Mouse (Mus musculus) lung, embryonic 16.5 days (tissue): ENCODE data around the gene Rgs1. TPM values are rescaled to one million over a fixed set of nuclear protein-coding genes. Genes with fewer than 3 reads are reported as not detected.

Source experiments
- ATAC-seq: fragments of 200-750 bp; cut with Nextera tagmentation; 2 replicates; pipeline ENCODE4 v1.8.0; 2017; ENCODE audit warnings: low read depth, mild to moderate bottlenecking, moderate library complexity
- H3K27ac ChIP-seq: fragments of 300-500 bp; sonication (generic); 2 replicates; pipeline ENCODE4 v1.5.1; 2014; ENCODE audit warnings: mild to moderate bottlenecking, control low read depth, low read length
- H3K27me3 ChIP-seq: fragments of 300-500 bp; sonication (generic); 2 replicates; pipeline ENCODE4 v1.6.1; 2014; ENCODE audit warnings: low read depth, low read length, mixed read lengths; ENCODE audit not compliant: control insufficient read depth, insufficient read depth
- H3K36me3 ChIP-seq: fragments of 300-500 bp; sonication (generic); 2 replicates; pipeline ENCODE4 v1.6.1; 2014; ENCODE audit warnings: low read length; ENCODE audit not compliant: control insufficient read depth, insufficient read depth
- H3K4me1 ChIP-seq: fragments of 300-500 bp; sonication (generic); replicated peaks from 2 replicates; pipeline ENCODE4 v1.6.1; 2014; ENCODE audit warnings: low read length, mixed read lengths; ENCODE audit not compliant: control insufficient read depth, insufficient read depth
- H3K4me2 ChIP-seq: fragments of 300-500 bp; sonication (generic); 2 replicates; pipeline ENCODE4 v1.6.1; 2014; ENCODE audit warnings: low read depth, low read length, control low read depth
- H3K4me3 ChIP-seq: fragments of 300-500 bp; sonication (generic); 2 replicates; pipeline ENCODE4 v1.5.1; 2014; ENCODE audit warnings: mild to moderate bottlenecking, low read length, control low read depth
- H3K9ac ChIP-seq: fragments of 300-500 bp; sonication (generic); 2 replicates; pipeline ENCODE4 v1.6.1; 2014; ENCODE audit warnings: low read length, control low read depth
- H3K9me3 ChIP-seq: fragments of 300-500 bp; sonication (generic); 2 replicates; pipeline ENCODE4 v1.6.1; 2016; ENCODE audit warnings: low read length; ENCODE audit not compliant: control insufficient read depth
- WGBS: fragments of 180-500 bp; shearing (Covaris S2); extraction: QIAGEN DNeasy Blood & Tissue Kit; methylation state at CpG from one replicate; pipeline ENCODE4 v1.1.7; 2014; 5-methylcytosine and 5-hydroxymethylcytosine counted together
- polyA plus RNA-seq: library from polyadenylated mRNA; unstranded; fragments of >200 nt; fragmentation: Nextera tagmentation; extraction: Ambion mirVana; gene quantifications from 2 replicates; pipeline ENCODE4 v1.2.1, GENCODE M21; 2015

The Rgs1 gene
- polyA plus RNA-seq, 1 experiment from 2014 or later = 0.10 TPM

DNA sequence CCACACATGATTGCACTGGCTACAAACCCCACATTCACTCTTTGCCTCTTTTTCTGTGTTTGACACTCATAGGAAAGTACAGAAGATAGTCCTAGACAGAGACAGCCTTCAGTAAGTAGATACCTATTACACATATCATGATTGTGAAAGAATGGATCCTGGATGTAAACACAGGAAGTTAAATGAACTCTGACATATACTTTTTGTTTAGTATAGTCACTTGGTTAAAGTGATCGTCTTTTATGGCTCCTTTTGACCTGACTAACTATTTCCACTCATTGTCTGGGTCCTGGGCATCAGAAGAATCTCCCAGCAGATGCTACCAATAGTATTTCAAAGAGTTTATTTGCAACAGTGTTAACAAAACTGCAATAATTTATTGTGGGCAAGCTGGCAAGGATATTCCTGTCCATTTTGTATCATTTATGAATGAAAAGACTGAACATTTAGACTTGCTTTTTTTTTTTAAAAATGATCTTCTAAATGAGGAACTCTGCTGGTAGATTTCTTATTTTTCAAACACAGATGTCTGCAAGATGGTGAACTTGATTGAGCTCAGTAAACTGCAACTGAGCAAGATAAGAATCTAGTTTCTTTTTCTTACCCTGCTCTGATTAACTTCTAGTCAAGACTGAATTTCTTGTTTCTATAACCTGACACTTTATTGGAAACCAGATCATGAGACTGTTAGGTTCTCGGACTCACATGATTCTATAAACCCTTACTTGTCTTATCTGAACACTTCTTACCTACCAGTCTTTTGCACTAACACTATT lies 7.7 kb upstream of the Rgs1 start:
- Histone ChIP-seq H3K36me3 (no peaks in the 10 kb centered on the region), H3K4me2 (no peak overlapping the region), H3K9me3 (no peaks in the 10 kb centered on the region), H3K4me3 (no peak overlapping the region), H3K4me1 (no peaks in the 10 kb centered on the region), H3K27me3 (no peaks in the 10 kb centered on the region), H3K9ac (no peak overlapping the region), H3K27ac (no peak overlapping the region)
- ATAC-seq = no peak
- WGBS = 40% methylated on average over 2 of the region's 2 CpGs

DNA sequence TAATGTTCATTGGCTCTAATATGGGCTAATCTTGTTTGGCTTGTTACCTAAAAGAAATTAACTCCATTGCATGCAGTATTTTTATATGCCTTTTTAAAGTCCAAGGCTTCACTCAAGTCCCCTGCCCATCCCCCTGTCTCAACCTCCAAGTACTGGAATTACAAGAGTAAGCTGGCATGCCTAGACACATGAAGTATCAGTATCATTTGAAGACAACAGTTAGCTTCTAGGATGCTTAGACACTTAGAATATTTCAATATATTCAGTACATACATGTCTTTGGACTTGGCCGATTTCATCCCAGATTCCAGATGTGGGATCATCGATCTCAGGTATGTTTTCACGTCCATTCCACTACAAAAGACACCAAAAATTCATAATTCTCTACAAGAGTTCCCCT lies 836 bp downstream of the Rgs1 start:
- Histone ChIP-seq H3K36me3 (no peaks in the 10 kb centered on the region), H3K4me2 (no peak overlapping the region), H3K9me3 (no peaks in the 10 kb centered on the region), H3K27ac (no peak overlapping the region), H3K9ac (no peak overlapping the region), H3K27me3 (no peaks in the 10 kb centered on the region), H3K4me3 (no peak overlapping the region), H3K4me1 (no peaks in the 10 kb centered on the region)
- 88% methylated on average over 3 of the region's 3 CpGs for WGBS
- no peak for ATAC-seq

DNA sequence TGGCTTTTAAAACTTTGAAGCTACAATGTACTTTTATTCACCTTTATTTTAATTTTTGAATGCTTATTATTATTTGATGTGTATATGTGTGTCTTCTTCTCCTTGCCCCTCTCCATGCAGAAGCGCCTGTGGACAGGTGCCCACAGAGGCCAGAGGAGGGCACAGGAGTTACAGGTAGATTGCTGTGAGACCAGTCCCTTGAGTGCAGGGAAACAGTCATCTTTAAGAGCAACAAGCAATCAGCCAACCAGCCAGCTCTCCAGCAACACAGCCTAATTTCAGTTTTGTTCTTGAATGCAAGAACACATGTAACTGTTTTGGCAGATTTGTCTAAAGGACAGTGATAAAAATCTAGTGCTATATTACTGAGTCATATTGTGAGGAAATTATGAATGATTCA lies 1.7 kb downstream of the Rgs1 start:
- Histone ChIP-seq H3K9ac (no peak overlapping the region), H3K4me2 (no peak overlapping the region), H3K9me3 (no peaks in the 10 kb centered on the region), H3K36me3 (no peaks in the 10 kb centered on the region), H3K27me3 (no peaks in the 10 kb centered on the region), H3K4me1 (no peaks in the 10 kb centered on the region), H3K27ac (no peak overlapping the region), H3K4me3 (no peak overlapping the region)
- no peak for ATAC-seq
- WGBS = 81% methylated on average over 1 of the region's 1 CpGs

DNA sequence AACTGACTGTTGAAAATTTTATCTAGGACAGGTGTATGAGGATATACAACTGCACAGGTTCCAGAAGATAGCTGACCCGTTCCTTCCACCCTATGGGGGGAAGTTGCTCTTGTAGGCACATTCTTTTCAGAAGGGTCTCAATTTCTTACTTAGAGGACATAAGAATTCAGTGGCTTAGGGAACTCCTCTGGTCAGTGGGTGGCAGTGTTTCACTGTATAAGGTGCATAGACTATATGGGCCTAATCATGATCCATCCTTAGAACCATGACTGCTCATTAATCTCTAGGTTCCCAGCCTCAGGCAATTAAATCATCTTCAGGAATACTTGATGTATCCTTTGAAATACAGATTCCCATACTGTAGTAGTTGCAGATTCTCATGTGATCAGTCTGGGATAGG lies 5.5 kb downstream of the Rgs1 start:
- ATAC-seq = peak; percentile 74
- H3K4me3 ChIP-seq = no peak overlapping the region
- H3K4me1 ChIP-seq = no peaks in the 10 kb centered on the region
- H3K27ac ChIP-seq = no peak overlapping the region
- no peaks in the 10 kb centered on the region for H3K36me3 ChIP-seq
- H3K9me3 ChIP-seq = no peaks in the 10 kb centered on the region
- no peaks in the 10 kb centered on the region for H3K27me3 ChIP-seq
- H3K4me2 ChIP-seq = no peak overlapping the region
- WGBS = 42% methylated on average over 1 of the region's 1 CpGs
- H3K9ac ChIP-seq = no peak overlapping the region

DNA sequence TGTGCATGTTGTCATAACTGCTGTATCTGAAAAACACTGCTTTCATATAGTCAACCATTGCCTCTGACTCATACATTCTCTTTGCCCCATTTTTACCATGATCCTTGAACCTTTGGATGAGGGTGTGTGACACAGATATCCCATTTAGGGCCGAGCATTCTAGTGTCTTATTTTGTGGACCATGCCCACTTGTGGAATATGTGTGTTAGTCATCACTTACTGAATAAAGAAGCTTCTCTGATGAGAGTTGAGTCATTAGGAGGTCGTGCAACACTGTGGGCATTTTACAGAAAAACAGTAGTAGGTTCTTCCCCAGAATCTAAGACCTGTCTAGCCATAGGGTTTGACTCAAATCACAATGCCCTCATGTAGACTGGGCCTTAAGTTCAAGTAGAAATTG lies 9.8 kb downstream of the Rgs1 start:
- no peaks in the 10 kb centered on the region for H3K4me1 ChIP-seq

DNA sequence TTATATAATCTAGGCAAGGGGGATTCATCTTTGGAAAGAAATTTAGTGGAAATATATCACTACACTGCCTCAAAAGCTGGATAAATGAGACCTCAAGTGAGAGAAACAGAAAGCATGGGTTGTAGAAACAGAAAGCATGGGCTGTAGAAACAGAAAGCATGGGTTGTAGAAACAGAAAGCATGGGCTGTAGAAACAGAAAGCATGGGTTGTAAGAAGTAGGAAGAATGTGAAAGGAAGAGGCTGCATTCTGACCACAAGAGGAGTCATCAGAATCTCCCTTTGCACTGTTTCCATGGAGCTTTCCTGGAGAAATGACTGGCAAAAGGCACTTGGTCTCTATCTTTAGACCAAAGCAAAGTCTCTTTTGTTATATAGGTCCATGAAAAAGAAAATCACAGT lies 33.8 kb downstream of the Rgs1 start:
- no peak overlapping the region for H3K9ac ChIP-seq
- no peak overlapping the region for H3K4me2 ChIP-seq
- H3K27ac ChIP-seq = no peak overlapping the region
- no peaks in the 10 kb centered on the region for H3K4me1 ChIP-seq
- no peaks in the 10 kb centered on the region for H3K27me3 ChIP-seq
- ATAC-seq = no peak
- no peaks in the 10 kb centered on the region for H3K36me3 ChIP-seq
- H3K4me3 ChIP-seq = no peak overlapping the region
- H3K9me3 ChIP-seq = no peaks in the 10 kb centered on the region

More for the DNA sequence above, 9.8 kb downstream of the Rgs1 start:
- H3K4me3 ChIP-seq = no peak overlapping the region
- 63% methylated on average over 2 of the region's 2 CpGs for WGBS
- no peak overlapping the region for H3K27ac ChIP-seq
- H3K36me3 ChIP-seq = no peaks in the 10 kb centered on the region
- no peak overlapping the region for H3K9ac ChIP-seq
- no peak for ATAC-seq
- no peak overlapping the region for H3K4me2 ChIP-seq
- H3K27me3 ChIP-seq = no peaks in the 10 kb centered on the region
- H3K9me3 ChIP-seq = no peaks in the 10 kb centered on the region

DNA sequence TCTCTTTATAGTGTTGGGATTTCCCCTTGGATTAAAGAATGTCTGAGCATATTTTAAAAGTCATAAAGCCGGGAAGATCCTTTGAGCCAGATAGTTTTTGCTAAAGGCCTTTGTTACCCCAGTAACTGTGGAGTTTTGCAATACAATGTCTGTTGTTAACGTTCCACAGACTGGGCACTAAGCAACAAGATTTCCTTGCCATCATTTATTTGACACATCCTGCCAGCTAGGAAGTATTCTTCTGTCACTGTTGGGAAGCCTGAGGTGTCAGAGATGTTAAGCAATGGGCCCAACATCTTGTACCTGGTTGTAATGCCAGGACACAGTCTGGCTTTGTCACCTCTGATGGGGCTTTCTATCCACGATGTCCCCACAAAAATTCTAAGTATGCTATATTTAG lies 38.1 kb downstream of the Rgs1 start:
- Histone ChIP-seq H3K27me3 (no peaks in the 10 kb centered on the region), H3K4me1 (no peaks in the 10 kb centered on the region), H3K4me3 (no peak overlapping the region), H3K9ac (no peak overlapping the region), H3K36me3 (no peaks in the 10 kb centered on the region), H3K4me2 (no peak overlapping the region), H3K9me3 (no peaks in the 10 kb centered on the region), H3K27ac (no peak overlapping the region)
- 56% methylated on average over 3 of the region's 3 CpGs for WGBS
- no peak for ATAC-seq

DNA sequence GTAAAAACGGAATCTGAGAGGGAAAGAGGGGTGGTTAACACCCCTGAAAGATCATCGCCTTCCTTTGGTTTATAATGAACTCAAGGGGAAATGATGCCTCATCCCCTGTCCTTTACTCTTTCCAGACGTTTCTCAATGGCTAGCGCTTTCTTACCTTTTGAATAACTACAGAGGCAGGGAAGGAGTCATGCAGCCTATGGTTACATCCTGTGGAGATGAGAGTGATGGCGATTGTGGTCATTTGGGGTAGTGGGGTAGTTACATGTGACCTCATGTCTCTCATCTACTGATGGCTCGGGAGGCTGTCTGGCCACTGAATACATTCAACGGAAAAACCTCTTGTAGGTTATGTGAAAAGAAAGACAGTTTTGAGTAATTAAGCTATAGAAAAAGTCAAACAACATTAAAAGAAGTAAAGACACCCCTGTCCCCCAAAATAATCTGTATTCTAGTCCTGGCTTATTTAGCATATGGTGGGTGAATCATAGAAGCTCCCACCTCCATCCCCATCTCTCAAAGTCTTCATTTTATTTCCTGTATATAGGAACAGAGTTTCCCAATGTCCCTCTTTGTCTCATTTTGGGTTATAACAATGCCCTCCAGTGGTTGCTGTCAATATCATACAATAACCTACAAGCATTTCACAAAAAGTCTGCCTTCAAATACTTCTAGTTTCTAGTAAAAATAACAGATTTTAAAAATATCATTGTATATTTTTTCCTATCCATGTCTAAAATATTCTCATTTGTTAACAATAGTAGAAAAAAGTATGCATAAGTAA lies 42.6 kb downstream of the Rgs1 start:
- Histone ChIP-seq H3K4me2 (no peak overlapping the region), H3K27me3 (no peaks in the 10 kb centered on the region), H3K36me3 (no peaks in the 10 kb centered on the region), H3K9ac (no peak overlapping the region), H3K4me3 (no peak overlapping the region), H3K4me1 (no peaks in the 10 kb centered on the region), H3K27ac (no peak overlapping the region), H3K9me3 (no peaks in the 10 kb centered on the region)
- 78% methylated on average over 7 of the region's 7 CpGs for WGBS
- ATAC-seq = no peak

DNA sequence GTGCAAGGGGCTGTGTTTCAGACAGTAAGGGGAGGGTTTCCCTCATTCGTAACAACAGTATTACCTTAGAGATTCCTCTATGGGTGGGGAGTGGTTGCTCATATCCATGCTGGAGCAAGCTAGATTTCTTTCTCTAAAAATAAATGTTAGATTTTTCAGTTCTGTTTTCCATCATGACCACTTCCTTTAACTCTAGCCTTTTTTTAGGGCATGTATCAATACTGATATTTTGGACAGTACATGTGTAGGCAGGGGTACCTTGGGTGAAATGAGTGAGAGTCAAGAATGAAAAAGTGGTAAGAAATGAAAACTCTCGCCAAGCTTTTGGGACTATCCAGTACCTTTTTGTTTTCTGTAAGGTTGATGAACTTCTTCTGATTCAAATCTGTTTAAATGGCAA lies 44.3 kb downstream of the Rgs1 start:
- H3K4me1 ChIP-seq = no peaks in the 10 kb centered on the region
- WGBS = 91% methylated on average over 2 of the region's 2 CpGs
- H3K27ac ChIP-seq = no peak overlapping the region
- H3K27me3 ChIP-seq = no peaks in the 10 kb centered on the region
- no peak overlapping the region for H3K4me3 ChIP-seq
- H3K36me3 ChIP-seq = no peaks in the 10 kb centered on the region
- H3K4me2 ChIP-seq = no peak overlapping the region
- ATAC-seq = no peak
- H3K9me3 ChIP-seq = no peaks in the 10 kb centered on the region
- no peak overlapping the region for H3K9ac ChIP-seq
